Mouse (Mus musculus): ENCODE data around the gene Vmp1. TPM values are rescaled to one million over a fixed set of nuclear protein-coding genes. Genes with fewer than 3 reads are reported as not detected.

The Vmp1 gene
- total RNA-seq, 2 experiments from 2014 or later: 144 to 167 TPM

DNA sequence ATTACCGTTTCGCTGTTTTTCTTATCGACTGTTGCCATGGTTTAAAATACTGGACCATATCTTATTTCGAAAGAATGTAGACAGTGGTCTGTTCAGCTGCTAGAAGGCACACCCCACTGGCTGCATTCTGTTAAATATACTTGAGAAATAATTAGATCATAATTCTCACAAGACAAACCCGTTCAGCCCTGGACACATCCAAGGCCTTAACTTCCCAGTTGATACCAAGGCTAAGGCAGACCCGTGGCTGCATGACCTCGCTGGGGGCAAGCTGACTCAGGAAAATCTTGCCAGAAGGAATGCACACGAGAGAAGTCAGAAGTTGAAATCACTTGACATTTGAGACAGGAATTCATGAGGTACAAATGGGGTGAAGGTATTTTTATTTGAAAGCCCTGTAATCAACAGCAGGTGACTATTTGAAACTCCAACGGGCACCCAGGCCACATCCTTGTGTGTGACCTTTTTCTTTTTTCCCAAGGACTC, 113.3 kb downstream of the Vmp1 start:
- no peak overlapping the region for H3K27ac ChIP-seq
- H3K4me3 ChIP-seq: no peak overlapping the region
- DNase-seq (ENCODE audit: extremely low spot score in 1 of 2, low spot score in 2 of 2): no peak
- TF ChIP-seq CTCF (IDR thresholded peaks at IDR 0.05): no peak
- intact Hi-C loops (cut with DNase I): no loop called here

DNA sequence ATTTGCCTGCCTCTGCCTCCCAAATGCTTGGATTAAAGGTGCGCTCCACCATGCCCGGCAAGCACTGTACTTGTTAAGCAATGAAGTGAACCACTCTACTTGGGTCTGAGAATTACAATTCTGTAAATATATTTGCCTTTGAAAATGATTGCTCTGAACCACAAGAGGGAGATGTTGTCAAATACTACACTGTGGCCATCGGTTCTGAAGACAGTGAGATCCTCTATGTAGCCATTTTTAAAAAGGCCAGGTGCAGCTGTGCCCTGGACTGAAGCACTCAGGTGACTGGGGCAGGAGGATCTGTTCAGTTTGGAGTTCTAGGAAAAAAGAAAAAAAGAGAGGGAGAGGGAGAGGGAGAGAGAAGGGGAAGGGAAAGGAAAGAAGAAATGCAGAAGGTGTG, 115.2 kb downstream of the Vmp1 start:
- peak; percentile 71 for TF ChIP-seq CTCF (IDR thresholded peaks at IDR 0.05)
- intact Hi-C loops (cut with DNase I): loop anchor here (1.0 to 5.0 kb wide), 2 partner anchors 88 to 444 kb away; no protein-coding TSS in a partner anchor
- H3K4me3 ChIP-seq: no peak overlapping the region
- no peak for DNase-seq (ENCODE audit: extremely low spot score in 1 of 2, low spot score in 2 of 2)
- no peak overlapping the region for H3K27ac ChIP-seq

DNA sequence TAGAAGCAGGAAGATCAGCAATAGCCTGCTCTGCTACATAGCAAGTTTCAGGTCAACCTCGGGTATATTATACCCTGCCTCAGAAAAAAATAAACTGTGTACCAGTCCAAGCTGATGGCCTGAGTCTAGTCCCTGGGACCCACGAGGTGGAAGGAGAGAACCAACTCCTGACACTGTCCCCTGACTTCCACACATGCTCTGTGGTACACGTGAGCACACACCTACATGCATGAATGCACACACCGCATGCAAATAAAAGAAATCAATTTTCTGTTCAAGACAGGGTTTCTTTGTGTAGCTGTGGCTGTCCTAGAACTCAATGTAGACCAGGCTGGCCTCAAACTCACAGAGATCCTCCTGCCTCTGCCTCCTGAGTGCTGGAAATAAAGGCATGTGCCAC, 125.4 kb downstream of the Vmp1 start:
- no peak for TF ChIP-seq CTCF (IDR thresholded peaks at IDR 0.05)
- DNase-seq (ENCODE audit: extremely low spot score in 1 of 2, low spot score in 2 of 2): no peak
- Histone ChIP-seq H3K4me3 (no peak overlapping the region), H3K27ac (no peak overlapping the region)
- intact Hi-C loops (cut with DNase I): no loop called here

GRCm38 (mm10) chr11:86553525-86553924, 130.1 kb downstream of the Vmp1 start:
- TF ChIP-seq CTCF (IDR thresholded peaks at IDR 0.05): no peak
- H3K4me3 ChIP-seq: no peak overlapping the region
- no peak for DNase-seq (ENCODE audit: extremely low spot score in 1 of 2, low spot score in 2 of 2)
- intact Hi-C loops (cut with DNase I): no loop called here
- H3K27ac ChIP-seq: no peak overlapping the region

GRCm38 (mm10) chr11:86547412-86547811, 136.2 kb downstream of the Vmp1 start:
- TF ChIP-seq CTCF (IDR thresholded peaks at IDR 0.05): no peak; the same call in 1 of the 2 replicates
- H3K27ac ChIP-seq: no peak overlapping the region
- no peak for DNase-seq (ENCODE audit: extremely low spot score in 1 of 2, low spot score in 2 of 2)
- intact Hi-C loops (cut with DNase I): no loop called here
- H3K4me3 ChIP-seq: no peak overlapping the region

DNA sequence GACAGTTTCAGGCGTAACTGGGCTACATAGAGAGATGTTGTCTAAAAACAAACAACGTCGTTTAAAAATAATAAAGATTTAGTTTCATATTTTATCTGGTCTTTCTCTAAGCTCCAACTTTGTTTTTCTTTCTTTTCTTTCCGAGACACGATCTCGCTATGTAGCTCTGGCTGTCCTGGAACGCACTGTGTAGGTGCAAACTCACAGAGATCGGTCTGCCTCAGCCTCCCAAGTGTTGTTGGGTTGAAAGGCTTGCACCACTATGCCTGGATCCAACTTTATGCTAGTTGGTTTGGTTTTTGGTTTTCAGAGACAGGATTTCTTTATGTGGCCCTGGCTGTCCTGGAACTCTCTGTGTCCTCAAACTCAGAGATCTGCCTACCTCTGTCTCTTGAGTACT, 138.1 kb downstream of the Vmp1 start:
- DNase-seq (ENCODE audit: extremely low spot score in 1 of 2, low spot score in 2 of 2): no peak
- Histone ChIP-seq H3K27ac (no peak overlapping the region), H3K4me3 (peak overlapping the region; percentile 93)
- TF ChIP-seq CTCF (IDR thresholded peaks at IDR 0.05): no peak
- intact Hi-C loops (cut with DNase I): no loop called here

GRCm38 (mm10) chr11:86544639-86545299, 138.9 kb downstream of the Vmp1 start, which contains the start of the genes Rps6kb1 and Tubd1:
Gene Rps6kb1 (minus strand): TSS chr11:86544805.
Gene Tubd1 (plus strand): TSS chr11:86544991.
- peak within 1 kb of the TSS; percentile 93 for H3K4me3 ChIP-seq
- H3K27ac ChIP-seq: peak within 1 kb of the TSS; percentile 89
- intact Hi-C loops (cut with DNase I): no loop called here
- TF ChIP-seq CTCF (IDR thresholded peaks at IDR 0.05): no peak
- DNase-seq (ENCODE audit: extremely low spot score in 1 of 2, low spot score in 2 of 2): peak; percentile 98 to 99

- intact Hi-C loops (cut with DNase I): no loop called here
- Histone ChIP-seq H3K4me3 (peak overlapping the region; percentile 93), H3K27ac (peak overlapping the region; percentile 89)
- peak in 1 of 2 experiments; percentile 22 for DNase-seq (ENCODE audit: extremely low spot score in 1 of 2, low spot score in 2 of 2)
- TF ChIP-seq CTCF (IDR thresholded peaks at IDR 0.05): no peak
These were observed 139.5 kb downstream of the Vmp1 start for GRCm38 (mm10) chr11:86543960-86544638.

DNA sequence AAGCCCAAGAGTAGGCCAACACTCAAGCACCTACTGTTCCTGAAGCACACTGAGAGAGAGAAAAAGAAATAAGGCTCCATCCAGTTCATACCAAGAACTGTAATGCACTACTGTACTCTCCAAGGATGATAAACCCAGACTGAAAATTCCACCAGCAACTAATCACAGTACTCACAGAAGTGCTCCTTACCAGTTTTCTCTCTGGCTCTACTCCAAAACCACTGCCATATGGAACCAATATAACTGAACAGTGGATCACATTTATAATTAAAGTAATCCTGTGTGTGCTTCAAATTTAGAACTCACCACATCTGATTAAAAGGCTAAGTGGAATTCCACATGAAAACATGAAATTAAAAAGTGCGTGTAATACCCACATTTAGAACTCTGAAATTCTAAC, 140.8 kb downstream of the Vmp1 start:
- no peak overlapping the region for H3K27ac ChIP-seq
- DNase-seq (ENCODE audit: extremely low spot score in 1 of 2, low spot score in 2 of 2): no peak
- no peak overlapping the region; the same call in 1 of the 2 replicates for H3K4me3 ChIP-seq
- intact Hi-C loops (cut with DNase I): no loop called here
- TF ChIP-seq CTCF (IDR thresholded peaks at IDR 0.05): no peak

DNA sequence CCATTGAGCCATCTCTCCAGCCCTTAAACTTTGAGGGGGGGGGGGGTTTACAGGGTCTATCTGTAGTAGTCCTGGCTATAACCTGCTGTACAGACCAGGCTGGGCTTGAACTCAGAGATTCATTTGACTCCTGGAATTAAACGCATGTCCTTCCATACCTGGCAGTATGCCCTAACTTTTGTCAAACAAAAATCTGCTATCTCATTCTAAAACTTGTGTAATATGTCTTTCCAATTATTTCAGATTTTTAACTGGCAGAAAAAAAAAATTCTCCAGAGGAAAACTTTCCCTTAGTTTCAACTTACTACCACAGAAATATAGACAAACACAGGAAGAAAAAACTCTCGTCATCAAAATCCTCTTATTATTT, 143.2 kb downstream of the Vmp1 start:
- Histone ChIP-seq H3K27ac (no peak overlapping the region), H3K4me3 (no peak overlapping the region)
- intact Hi-C loops (cut with DNase I): no loop called here
- TF ChIP-seq CTCF (IDR thresholded peaks at IDR 0.05): no peak
- no peak for DNase-seq (ENCODE audit: extremely low spot score in 1 of 2, low spot score in 2 of 2)

DNA sequence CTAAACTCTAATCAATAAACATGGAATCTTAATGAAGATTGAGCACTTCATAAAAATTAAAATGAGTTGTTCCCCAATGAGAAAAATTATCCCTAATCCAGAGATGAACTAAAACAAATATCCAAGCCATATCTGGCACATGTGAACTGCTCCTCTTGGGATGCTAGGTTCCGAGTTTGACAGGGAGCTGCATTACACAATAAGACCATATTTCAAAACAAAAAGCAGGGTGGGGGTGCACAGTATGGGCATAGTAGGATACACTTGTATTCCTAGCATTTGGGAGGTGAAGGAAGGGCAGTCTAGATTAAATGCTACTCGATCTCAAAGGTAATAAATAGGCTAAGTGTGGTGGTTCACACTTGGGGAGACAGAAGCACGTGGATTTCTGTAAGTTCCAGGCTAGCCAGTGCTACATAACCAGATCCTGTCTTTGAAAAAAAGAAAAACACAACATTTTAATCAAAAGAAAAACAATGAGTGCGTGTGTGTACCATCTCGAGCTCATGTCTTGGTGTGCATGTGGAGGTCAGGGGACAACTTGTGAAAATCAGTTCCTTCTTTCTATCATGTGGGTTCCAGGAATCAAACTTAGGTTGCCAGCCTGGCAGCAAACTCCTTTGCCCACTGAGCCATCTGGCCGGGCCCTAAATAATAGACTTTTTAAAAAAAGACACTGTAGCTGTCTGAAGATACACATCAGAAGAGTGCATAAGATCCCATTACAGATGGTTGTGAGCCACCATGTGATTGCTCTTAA, 143.7 kb downstream of the Vmp1 start:
- intact Hi-C loops (cut with DNase I): no loop called here
- Histone ChIP-seq H3K4me3 (no peak overlapping the region), H3K27ac (no peak overlapping the region)
- no peak for DNase-seq (ENCODE audit: extremely low spot score in 1 of 2, low spot score in 2 of 2)
- TF ChIP-seq CTCF (IDR thresholded peaks at IDR 0.05): no peak

- Histone ChIP-seq H3K27ac (no peak overlapping the region), H3K4me3 (no peak overlapping the region)
- DNase-seq (ENCODE audit: extremely low spot score in 1 of 2, low spot score in 2 of 2): no peak
- intact Hi-C loops (cut with DNase I): no loop called here
- TF ChIP-seq CTCF (IDR thresholded peaks at IDR 0.05): no peak
These were observed 144.8 kb downstream of the Vmp1 start for GRCm38 (mm10) chr11:86538786-86539185.

Measured in left cerebral cortex, adult 2 months (tissue).